Mouse (Mus musculus) bone marrow, adult 2 months (tissue): Measurements from ENCODE around the gene Itgad.

Experiments
- CTCF ChIP-seq: fragments of 200-500 bp; IDR thresholded peaks from 2 replicates; pipeline ENCODE4 v1.5.1; 2011; ENCODE audit warnings: low read length, control low read depth; ENCODE audit not compliant: control insufficient read depth, insufficient read depth
- POLR2A ChIP-seq: fragments of 200-500 bp; IDR thresholded peaks from 2 replicates; pipeline ENCODE4 v1.6.1; 2011; ENCODE audit warnings: low read depth, mild to moderate bottlenecking, control low read depth, low read length, borderline replicate concordance; ENCODE audit not compliant: control insufficient read depth

- TF ChIP-seq CTCF (no peak), POLR2A (no peak)
Observed at GRCm38 (mm10) chr7:128265411-128265810, 111.2 kb downstream of the Itgad start, which contains the start of gene Slc5a2.
